Mouse (Mus musculus): ENCODE measurements around the gene Gdpd5.
A peak's percentile ranks its signal among the peaks of the same experiment; 100 is the strongest.
"Not testable (repeated sequence)": the region's sequence is repeated elsewhere in the genome, so short reads cannot be mapped to it uniquely, and the experiment has no call there.

The Gdpd5 gene

DNA sequence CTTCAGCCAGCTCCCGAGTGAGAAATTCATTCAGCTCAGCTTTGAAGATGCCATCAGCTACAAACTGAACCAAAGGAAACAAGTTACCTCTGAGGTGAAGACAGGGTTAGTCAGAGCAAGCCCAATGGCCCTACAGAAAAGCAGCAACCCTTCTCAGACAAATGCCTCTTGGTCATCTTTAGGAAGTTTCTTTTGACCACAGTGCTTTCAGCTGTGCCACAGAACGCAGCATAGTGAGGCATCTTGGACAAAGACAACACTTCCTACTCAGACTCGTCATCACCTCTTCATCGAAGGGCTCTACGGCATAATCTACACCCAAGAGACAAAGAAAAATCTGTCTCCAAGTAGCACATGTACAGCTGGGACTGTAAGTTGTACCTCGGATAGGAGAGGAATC lies 101.4 kb downstream of the Gdpd5 start:
- DNase-seq = no peak

DNA sequence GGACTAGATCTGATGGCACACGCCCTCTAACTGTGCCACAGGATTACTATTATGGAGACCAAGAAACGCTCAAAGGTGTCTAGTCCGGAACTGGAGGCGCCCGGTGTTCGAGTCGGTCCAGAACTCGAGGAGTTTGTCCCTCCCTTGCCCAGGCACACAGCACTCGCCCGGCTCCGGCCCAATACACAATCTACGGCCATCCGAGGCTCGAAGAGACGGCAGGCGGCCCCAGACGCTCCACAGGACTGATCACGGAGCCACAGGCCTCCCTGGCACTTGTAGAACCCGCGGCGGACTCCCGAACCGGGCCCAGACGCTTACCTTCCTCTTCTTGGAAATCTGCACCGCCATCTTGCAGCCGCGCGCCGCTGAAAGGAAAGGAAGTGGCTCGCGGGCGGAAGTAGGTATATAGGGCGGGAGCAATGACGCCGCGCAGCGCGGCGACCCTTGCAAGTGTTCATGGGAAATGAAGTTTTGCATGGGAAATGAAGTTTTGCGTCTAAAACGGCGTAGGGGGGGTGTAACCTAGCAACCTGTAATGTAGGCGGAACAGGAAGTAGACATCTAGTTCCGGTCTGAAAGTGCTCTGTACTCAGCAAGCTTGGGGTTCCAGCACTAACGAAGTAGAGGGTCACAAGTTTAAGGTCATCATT lies 102.2 kb downstream of the Gdpd5 start, which contains the start of gene Rps3:
Gene Rps3, minus strand, starts transcription at position 468 of the 653 bp plus-strand sequence.
- peak; percentile 95 to 96 for DNase-seq

DNA sequence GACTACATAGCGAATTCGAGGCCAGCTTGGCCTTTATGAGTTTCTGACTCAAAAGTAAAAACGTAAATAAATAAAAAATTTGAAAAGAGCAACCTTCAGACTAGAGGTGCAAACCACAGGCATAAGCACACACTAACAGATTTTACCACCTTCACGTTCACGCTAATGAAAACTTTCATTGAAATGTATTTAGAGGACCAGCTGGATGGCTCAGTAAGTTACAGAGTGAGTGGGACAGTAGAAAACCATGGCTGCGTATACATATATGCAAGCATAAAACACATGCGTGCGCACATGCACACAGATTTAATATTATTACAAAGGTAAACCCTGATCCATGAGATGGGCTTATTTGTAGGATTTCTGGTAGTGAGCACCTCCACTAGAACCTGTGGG lies 102.7 kb downstream of the Gdpd5 start:
- no peak for DNase-seq

DNA sequence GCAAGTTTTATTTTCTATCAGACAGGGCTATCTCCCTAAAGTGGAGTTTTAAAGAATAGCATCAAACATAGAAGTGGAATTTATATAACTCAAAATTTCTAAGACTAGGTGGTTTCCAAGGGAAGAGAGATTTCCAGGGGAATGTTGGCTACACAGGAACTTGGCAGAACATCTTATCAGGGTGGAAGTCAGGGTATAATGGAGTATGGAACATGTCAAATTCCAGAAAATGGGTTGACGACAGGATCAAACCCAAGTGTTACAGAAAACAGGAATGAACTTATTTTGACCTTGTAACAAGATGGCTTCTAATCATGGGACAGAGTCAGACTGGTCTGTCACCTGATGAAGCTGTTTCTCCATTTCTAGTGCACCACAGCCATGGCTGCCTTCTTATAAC lies 103.5 kb downstream of the Gdpd5 start:
- no peak for DNase-seq

DNA sequence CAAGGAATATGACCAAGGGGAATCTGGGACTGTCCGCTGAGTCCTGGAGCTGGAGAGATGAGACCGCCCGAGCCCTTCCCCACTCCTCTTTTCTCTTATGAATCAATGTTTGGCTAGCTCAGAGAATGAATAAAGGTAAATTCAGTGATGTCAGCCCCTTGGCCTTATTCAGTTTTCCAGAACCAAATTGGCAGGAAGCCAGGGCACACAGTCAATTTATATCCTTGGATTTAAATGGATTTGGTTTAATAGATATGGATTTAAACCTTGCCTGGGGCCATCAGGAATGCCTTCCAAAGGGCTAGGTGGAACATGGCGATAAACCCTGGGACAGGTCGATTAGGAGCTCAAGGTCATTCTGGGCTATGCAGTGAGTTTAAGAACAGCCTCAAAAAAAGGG lies 108.5 kb downstream of the Gdpd5 start:
- DNase-seq = no peak

DNA sequence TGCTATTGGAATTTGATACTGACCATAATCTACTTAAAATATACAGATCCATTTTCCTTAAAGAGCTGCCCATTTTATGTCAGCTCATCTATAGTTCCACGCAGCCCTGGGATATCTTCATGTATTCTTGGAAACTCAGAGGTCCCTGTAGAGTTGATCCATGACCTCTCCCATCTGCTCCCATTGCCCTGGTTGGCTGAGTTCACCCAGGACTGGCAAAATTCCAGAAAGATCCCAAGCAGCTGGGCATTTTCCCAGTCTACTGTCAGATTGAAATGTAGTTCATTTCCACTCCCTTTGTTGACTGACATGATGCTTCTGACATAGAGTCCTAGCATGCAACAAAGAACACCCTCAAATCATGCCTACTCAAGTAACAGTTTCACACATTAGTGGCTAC lies 117.9 kb downstream of the Gdpd5 start:
- peak; percentile 86 to 88 for DNase-seq

DNA sequence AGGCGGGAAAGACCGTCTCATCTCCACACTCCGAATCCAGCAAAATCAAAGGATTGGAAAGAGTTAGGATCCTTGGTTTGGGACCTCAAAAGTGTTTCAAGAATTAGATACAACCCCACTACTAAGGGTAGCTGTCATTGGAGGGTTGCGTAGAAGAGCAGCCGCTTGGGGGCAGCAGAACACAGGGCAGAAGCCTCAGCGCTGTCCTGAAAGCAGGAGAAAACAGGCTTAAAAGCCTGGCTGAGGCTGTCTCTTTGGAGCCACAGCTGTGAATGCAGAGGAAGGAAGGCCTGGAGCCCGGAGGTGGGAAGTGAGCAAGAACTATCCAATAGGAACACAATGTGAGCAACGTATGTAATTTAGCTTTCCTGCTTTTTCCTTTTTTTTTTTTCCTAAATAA lies 119.0 kb downstream of the Gdpd5 start:
- DNase-seq = peak; percentile 92

DNA sequence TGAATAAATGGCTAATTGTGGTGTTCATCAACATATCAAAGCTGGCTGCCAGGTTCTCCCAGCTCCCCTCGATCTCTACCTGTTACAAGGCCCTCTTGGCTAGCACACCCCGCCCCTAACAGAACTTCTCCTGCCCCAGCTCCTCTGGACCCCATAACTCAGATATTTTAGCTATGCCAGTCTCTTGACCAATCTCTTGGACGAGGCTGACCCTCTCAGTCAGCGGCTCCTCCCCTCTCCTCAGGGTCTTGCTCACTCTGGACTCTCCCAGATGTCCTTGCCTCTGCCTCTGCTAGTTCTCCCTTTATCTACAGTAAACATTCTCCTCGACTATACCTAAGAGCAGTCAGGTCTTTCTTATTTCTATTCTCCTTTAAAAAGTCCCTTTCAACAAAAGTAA lies 119.4 kb downstream of the Gdpd5 start:
- DNase-seq = no peak

DNA sequence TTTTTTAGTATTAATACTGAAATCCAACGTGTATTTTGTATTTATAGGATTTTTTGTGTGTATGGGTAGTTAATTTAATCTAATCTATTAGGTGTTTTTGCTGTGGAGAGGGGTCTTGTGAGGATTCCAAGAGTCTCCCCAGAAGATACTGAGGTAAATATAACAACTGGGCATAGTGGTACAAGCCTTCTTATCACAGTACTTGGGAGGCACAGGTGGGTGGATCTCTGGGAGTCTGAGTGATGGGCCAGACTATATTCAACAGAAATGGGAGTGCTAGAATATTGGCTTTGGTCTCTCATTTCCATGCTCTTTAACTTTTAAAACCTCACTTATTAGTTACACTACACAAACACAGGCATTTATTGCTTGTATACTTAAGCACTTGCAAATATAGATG lies 119.9 kb downstream of the Gdpd5 start:
- no peak for DNase-seq

DNA sequence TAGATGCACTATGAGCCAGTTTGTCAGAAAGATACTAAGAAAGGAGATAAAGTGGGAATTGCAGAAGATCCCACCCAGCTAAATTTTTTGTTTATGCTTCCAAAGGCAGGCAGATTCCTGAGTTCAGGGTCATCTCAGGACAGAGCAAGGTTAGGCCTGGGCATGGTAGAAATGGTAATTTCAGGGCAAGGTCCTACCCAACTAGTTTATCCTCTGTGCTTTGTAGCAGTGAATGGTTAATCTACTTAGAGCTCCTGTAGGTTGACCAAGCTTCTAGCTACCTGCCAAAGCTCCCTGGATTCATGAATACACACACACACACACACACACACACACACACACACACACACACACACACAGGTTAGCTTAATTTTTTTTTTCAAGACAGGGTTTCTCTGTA lies 123.3 kb downstream of the Gdpd5 start:
- no peak for DNase-seq

DNA sequence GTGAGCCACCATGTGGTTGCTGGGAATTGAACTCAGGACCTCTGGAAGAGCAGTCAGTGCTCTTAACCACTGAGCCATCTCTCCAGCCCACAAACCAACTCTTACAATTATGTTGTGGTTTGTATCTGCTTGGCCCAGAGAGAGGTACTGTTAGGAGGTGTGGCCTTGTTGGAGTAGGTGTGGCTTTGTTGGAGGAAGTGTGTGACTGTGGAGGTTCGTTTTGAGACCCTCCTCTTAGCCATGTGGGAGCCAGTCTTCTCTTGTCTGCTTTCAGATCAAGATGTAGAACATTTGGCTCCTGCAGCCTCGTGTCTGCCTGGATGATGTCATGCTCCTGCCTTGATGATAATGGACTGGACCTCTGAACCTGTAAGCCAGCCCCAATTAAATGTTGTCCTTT lies 127.0 kb downstream of the Gdpd5 start:
- DNase-seq = not testable (repeated sequence)

DNA sequence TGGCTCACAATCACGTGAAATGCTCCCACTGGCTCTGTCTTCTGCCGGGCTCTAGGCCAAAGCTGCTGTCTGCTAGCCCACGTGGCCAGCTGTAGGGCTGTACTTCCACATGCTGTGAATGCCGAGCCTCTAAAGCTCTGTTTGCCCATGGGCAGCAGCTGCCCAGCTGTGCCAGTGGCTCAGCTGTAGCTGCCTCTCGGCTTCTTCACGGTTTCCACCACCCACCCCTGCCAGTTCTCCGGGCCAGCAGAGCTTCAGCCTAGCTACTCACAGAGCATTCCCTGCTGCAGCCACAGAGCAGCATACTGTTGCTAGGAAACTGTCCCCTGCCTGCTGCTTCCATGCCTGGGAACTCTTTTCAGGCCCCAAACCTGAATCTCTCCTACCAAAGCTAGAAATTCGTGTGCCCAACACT lies 128.9 kb downstream of the Gdpd5 start:
- DNase-seq = peak; percentile 82 to 83

Data from cerebellum, postnatal 10 days (tissue).